Mouse (Mus musculus) C2C12 (cell line): Measurements from ENCODE around the gene Lpgat1.

Source experiments
- CEBPB ChIP-seq: IDR thresholded peaks from one replicate; pipeline ENCODE4 v1.6.1; 2011; ENCODE audit warnings: low read depth, mild to moderate bottlenecking, control low read depth, moderate library complexity
- CTCF ChIP-seq: IDR thresholded peaks from one replicate; pipeline ENCODE4 v1.5.1; 2011; ENCODE audit not compliant: control insufficient read depth, insufficient read depth, insufficient read length
- FOSL1 ChIP-seq: IDR thresholded peaks from one replicate; pipeline ENCODE4 v1.8.0; 2011; ENCODE audit warnings: mild to moderate bottlenecking, low read length; ENCODE audit not compliant: poor library complexity, insufficient read depth, severe bottlenecking
- MAX ChIP-seq: IDR thresholded peaks from one replicate; pipeline ENCODE4 v1.6.1; 2011; ENCODE audit warnings: mild to moderate bottlenecking, control low read depth
- MYOD1 ChIP-seq: IDR thresholded peaks from one replicate; pipeline ENCODE4 v1.6.1; 2011; ENCODE audit warnings: low read depth; ENCODE audit not compliant: control insufficient read depth, insufficient read length
- MYOG ChIP-seq: IDR thresholded peaks from one replicate; pipeline ENCODE4 v1.6.1; 2011; ENCODE audit not compliant: control insufficient read depth, insufficient read length; ENCODE audit errors: extremely low read depth
- USF1 ChIP-seq: IDR thresholded peaks from one replicate; pipeline ENCODE4 v1.6.1; 2011; ENCODE audit warnings: low read depth, mild to moderate bottlenecking, control low read depth, moderate library complexity

DNA sequence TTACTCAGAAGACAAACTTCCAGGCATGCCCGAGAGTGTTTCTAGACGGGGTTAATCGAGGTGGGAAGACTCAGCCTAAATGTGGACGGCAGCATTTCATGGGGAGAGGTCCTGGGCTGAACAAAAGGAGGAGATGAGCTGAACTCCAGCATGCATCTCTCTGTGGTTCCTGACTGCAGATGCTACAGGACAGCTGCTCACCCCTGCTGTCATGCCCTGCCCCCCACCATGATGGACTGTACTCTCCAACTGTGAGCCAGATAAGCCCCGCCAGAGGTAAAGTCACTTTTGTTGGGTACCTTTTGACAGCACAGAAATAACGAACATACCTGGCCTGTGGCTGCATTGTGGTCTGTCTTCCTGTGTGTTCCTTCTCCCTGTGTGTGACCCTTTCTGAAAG, 88.2 kb downstream of the Lpgat1 start:
- TF ChIP-seq FOSL1 (no peak), MAX (no peak), CTCF (no peak), MYOG (no peak), USF1 (no peak), CEBPB (no peak), MYOD1 (no peak)
